Comparison of ENCODE assay signal across 9 mouse cellular contexts in the genomic region with DNA sequence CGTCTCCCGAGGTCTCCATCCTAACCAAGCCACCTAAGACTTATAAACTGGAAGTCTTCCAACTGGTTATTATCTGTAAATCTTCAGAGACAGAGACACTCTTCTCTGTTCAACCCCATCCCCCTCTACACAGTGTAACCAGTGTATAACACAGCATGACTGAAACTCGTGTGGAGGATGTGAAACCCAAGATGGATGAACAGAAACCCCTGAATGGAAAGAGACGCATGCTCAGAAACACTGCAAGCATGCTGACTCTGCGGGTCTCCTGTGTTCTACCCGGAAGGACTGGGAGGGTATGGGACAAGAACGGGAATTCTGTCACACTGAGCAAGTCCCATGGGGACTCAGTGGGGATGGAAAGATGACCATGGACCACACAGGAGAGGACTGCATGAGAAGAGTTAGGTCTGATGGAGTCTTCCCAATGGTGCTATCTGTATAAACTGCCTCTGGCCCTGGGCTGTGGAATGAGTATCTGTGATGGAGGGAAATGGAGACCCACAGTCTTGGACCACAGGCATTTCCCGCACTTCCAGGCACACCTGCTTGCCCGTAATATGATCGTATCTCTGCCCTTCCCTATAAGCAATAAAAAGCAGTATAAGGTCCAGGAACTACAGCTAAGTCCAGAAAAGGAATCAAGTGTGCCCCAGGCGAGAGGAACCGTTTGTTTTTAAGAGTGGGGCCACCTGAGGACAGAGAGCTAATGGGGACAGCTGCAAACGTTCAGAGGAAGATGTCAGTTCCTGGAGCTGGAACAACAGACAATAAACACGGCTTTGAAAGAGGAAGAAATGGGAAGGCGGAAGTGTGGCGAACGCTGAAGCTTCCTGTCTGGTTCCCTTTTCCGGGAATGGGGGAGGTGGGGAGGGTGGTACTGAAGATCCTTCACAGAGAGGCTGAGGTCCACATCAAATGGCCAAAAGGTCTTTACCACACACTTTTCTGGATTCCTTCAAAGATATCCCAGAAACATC. TPM values are rescaled to one million over a fixed set of nuclear protein-coding genes. Genes with fewer than 3 reads are reported as not detected.
DNase-seq lines count a peak whose midpoint lies in the region; ATAC-seq and TF ChIP-seq lines count a peak whose summit lies in the region.
"Had no signal": no experiment of that assay in that cellular context is flagged by ENCODE, and none has a peak within 500 bp of the region (broad histone marks: within the 10 kb centered on the region; RNA-seq: fewer than 3 reads in every experiment).

No protein-coding gene starts in this region.

- peak overlapping the region; percentile 52 for H3K27ac ChIP-seq in liver, adult 2 months (replicated peaks; ENCODE audit: insufficient read depth, low read depth, low read length)
- H3K27ac ChIP-seq in liver, embryonic 11.5 days (ENCODE audit: low read depth, low read length) = no peak overlapping the region
- H3K27ac ChIP-seq in spleen, adult 2 months (ENCODE audit: insufficient read depth, low read length) = peak overlapping the region; percentile 91
- no peak overlapping the region for H3K27ac ChIP-seq in forebrain, embryonic 11.5 days (ENCODE audit: low read depth, low read length)

- no peak overlapping the region for H3K4me3 ChIP-seq in liver, adult 2 months (ENCODE audit: insufficient read depth, low read depth, low read length)
- no peak overlapping the region for H3K4me3 ChIP-seq in liver, embryonic 11.5 days (ENCODE audit: low read depth, low read length)
- peak overlapping the region; percentile 17; the same call in 1 of the 2 replicates for H3K4me3 ChIP-seq in spleen, adult 2 months (ENCODE audit: extremely low read depth, insufficient read depth, insufficient read length)
- H3K4me3 ChIP-seq in forebrain, embryonic 11.5 days (ENCODE audit: low read depth, low read length) = no peak overlapping the region

- no peaks in the 10 kb centered on the region for H3K9me3 ChIP-seq in liver, embryonic 11.5 days (ENCODE audit: control insufficient read depth, low read length)
- no peaks in the 10 kb centered on the region for H3K9me3 ChIP-seq in forebrain, embryonic 11.5 days (ENCODE audit: control insufficient read depth, low read length)

- WGBS in liver, adult 2 months = 72% methylated on average over 18 of the region's 18 CpGs
- WGBS in liver, embryonic 11.5 days = 60% methylated on average over 18 of the region's 18 CpGs
- 17% methylated on average over 18 of the region's 18 CpGs for WGBS in spleen, adult 2 months
- 82% methylated on average over 18 of the region's 18 CpGs for WGBS in forebrain, embryonic 11.5 days

- no peak overlapping the region for H3K9ac ChIP-seq in liver, adult 2 months (ENCODE audit: low read depth, low read length)
- H3K9ac ChIP-seq in liver, embryonic 11.5 days (ENCODE audit: low read depth, low read length) = no peak overlapping the region
- no peak overlapping the region for H3K9ac ChIP-seq in forebrain, embryonic 11.5 days (ENCODE audit: low read length)

- TF ChIP-seq POLR2A in liver, adult 2 months (IDR thresholded peaks at IDR 0.05; ENCODE audit: extremely low read depth, insufficient read depth, low read length) = no peak
- peak; percentile 11; the same call in 1 of the 2 replicates for TF ChIP-seq POLR2A in spleen, adult 2 months (IDR thresholded peaks at IDR 0.05; ENCODE audit: low read depth, low read length)

- DNase-seq in liver, adult 2 months (ENCODE audit: extremely low read depth, low read depth, low spot score) = peak; percentile 44
- DNase-seq in liver, embryonic 11.5 days (ENCODE audit: low spot score) = no peak
- DNase-seq in heart, adult 9 months (ENCODE audit: low spot score in 2 of 2) = peak; percentile 76 to 86
- DNase-seq in kidney, postnatal 36 days = peak; percentile 39 to 40
- peak; percentile 49 to 76 for DNase-seq in spleen, adult 2 months (ENCODE audit: low read depth in 1 of 2, low spot score in 2 of 2)
- DNase-seq in left cerebral cortex, adult 11 months (ENCODE audit: low spot score) = no peak
- no peak for DNase-seq in forebrain, embryonic 11.5 days (ENCODE audit: low spot score)
- DNase-seq in ovary, postnatal 36 days (ENCODE audit: low spot score) = no peak

- H3K79me2 ChIP-seq in liver, adult 2 months (ENCODE audit: control insufficient read depth, insufficient read depth, low read length) = no peaks in the 10 kb centered on the region

- H3K27me3 ChIP-seq in liver, adult 2 months (ENCODE audit: control insufficient read depth, insufficient read depth, low read length) = no peaks in the 10 kb centered on the region; the same call in 1 of the 2 replicates
- no peaks in the 10 kb centered on the region for H3K27me3 ChIP-seq in liver, embryonic 11.5 days (replicated peaks; ENCODE audit: control insufficient read depth, insufficient read depth, low read length)
- no peaks in the 10 kb centered on the region for H3K27me3 ChIP-seq in spleen, adult 2 months (ENCODE audit: control insufficient read depth, insufficient read depth, low read length)
- H3K27me3 ChIP-seq in forebrain, embryonic 11.5 days (ENCODE audit: control insufficient read depth, insufficient read depth, low read length) = no peaks in the 10 kb centered on the region

- H3K36me3 ChIP-seq in liver, adult 2 months (ENCODE audit: control insufficient read depth, insufficient read depth, low read length) = no peaks in the 10 kb centered on the region
- H3K36me3 ChIP-seq in liver, embryonic 11.5 days (ENCODE audit: control insufficient read depth, insufficient read depth, low read length) = no peaks in the 10 kb centered on the region
- H3K36me3 ChIP-seq in spleen, adult 2 months (ENCODE audit: control insufficient read depth, insufficient read depth, low read length) = no peaks in the 10 kb centered on the region
- no peaks in the 10 kb centered on the region for H3K36me3 ChIP-seq in forebrain, embryonic 11.5 days (ENCODE audit: control insufficient read depth, insufficient read depth, low read length)

- H3K4me1 ChIP-seq in liver, adult 2 months (ENCODE audit: control insufficient read depth, insufficient read depth, low read length) = no peaks in the 10 kb centered on the region
- no peaks in the 10 kb centered on the region for H3K4me1 ChIP-seq in liver, embryonic 11.5 days (replicated peaks; ENCODE audit: control insufficient read depth, insufficient read depth, low read length)
- peaks cover 12% of the 10 kb centered on the region; the same call in 1 of the 2 replicates for H3K4me1 ChIP-seq in spleen, adult 2 months (ENCODE audit: control insufficient read depth, insufficient read depth, insufficient read length)
- H3K4me1 ChIP-seq in forebrain, embryonic 11.5 days (replicated peaks; ENCODE audit: control insufficient read depth, insufficient read depth, low read length) = no peaks in the 10 kb centered on the region

- ATAC-seq in liver, embryonic 11.5 days (replicated peaks; ENCODE audit: low FRiP score) = no peak
- no peak for ATAC-seq in forebrain, embryonic 11.5 days (replicated peaks; ENCODE audit: low FRiP score)

- H3K4me2 ChIP-seq in liver, embryonic 11.5 days = no peak overlapping the region
- H3K4me2 ChIP-seq in forebrain, embryonic 11.5 days (ENCODE audit: low read depth, low read length, severe bottlenecking) = no peak overlapping the region

- no peak for TF ChIP-seq CTCF in liver, adult 2 months (IDR thresholded peaks at IDR 0.05; ENCODE audit: low read depth, low read length)
- no peak for TF ChIP-seq CTCF in spleen, adult 2 months (IDR thresholded peaks at IDR 0.05; ENCODE audit: extremely low read depth, insufficient read depth, insufficient read length, insufficient replicate concordance)

RNA-seq across cellular contexts. Expression of a gene that starts 1.7 kb away (rescaled TPM):
- not detected in 2 replicates for total RNA-seq in liver, adult 2 months (2014; rRNA removed)
- polyA plus RNA-seq in liver, adult 2 months (2012; rRNA removed) = not detected in 2 replicates
- not detected in 2 replicates for polyA plus RNA-seq in liver, embryonic 11.5 days (2014; fragmentation: Nextera tagmentation; extraction: Ambion mirVana)
- polyA plus RNA-seq in spleen, adult 2 months (2012; rRNA removed) = not detected in 2 replicates
- 0.25 TPM in 1 of 2 replicates, not detected in the other for polyA plus RNA-seq in forebrain, embryonic 11.5 days (2014; fragmentation: Nextera tagmentation; extraction: Ambion mirVana)
- polyA plus RNA-seq: limb, embryonic 11.5 days had no signal

RNA-seq across cellular contexts. Expression of a gene that starts 8.0 kb away (rescaled TPM):
- total RNA-seq in liver, adult 2 months (2014; rRNA removed) = not detected in 2 replicates
- not detected in 2 replicates for polyA plus RNA-seq in liver, adult 2 months (2012; rRNA removed)
- polyA plus RNA-seq in liver, embryonic 11.5 days (2014; fragmentation: Nextera tagmentation; extraction: Ambion mirVana) = not detected in 2 replicates
- not detected in 2 replicates for polyA plus RNA-seq in spleen, adult 2 months (2012; rRNA removed)
- not detected in 2 replicates for polyA plus RNA-seq in forebrain, embryonic 11.5 days (2014; fragmentation: Nextera tagmentation; extraction: Ambion mirVana)
- polyA plus RNA-seq: limb, embryonic 11.5 days had no signal

RNA-seq across cellular contexts. Expression of a gene that starts 14.5 kb away (rescaled TPM):
- not detected in 2 replicates for total RNA-seq in liver, adult 2 months (2014; rRNA removed)
- polyA plus RNA-seq in liver, adult 2 months (2012; rRNA removed) = not detected in 2 replicates
- not detected in 2 replicates for polyA plus RNA-seq in liver, embryonic 11.5 days (2014; fragmentation: Nextera tagmentation; extraction: Ambion mirVana)
- not detected in 2 replicates for polyA plus RNA-seq in spleen, adult 2 months (2012; rRNA removed)
- not detected in 2 replicates for polyA plus RNA-seq in forebrain, embryonic 11.5 days (2014; fragmentation: Nextera tagmentation; extraction: Ambion mirVana)
- polyA plus RNA-seq: limb, embryonic 11.5 days had no signal

RNA-seq across cellular contexts. Expression of a gene that starts 31.8 kb away (rescaled TPM):
- total RNA-seq in liver, adult 2 months (2014; rRNA removed) = not detected in 2 replicates
- polyA plus RNA-seq in liver, adult 2 months (2012; rRNA removed) = not detected in 2 replicates
- not detected in 2 replicates for polyA plus RNA-seq in liver, embryonic 11.5 days (2014; fragmentation: Nextera tagmentation; extraction: Ambion mirVana)
- not detected in 2 replicates for polyA plus RNA-seq in spleen, adult 2 months (2012; rRNA removed)
- polyA plus RNA-seq in forebrain, embryonic 11.5 days (2014; fragmentation: Nextera tagmentation; extraction: Ambion mirVana) = not detected in 2 replicates
- polyA plus RNA-seq: limb, embryonic 11.5 days had no signal

RNA-seq across cellular contexts. Expression of a gene that starts 49.9 kb away (rescaled TPM):
- total RNA-seq in liver, adult 2 months (2014; rRNA removed) = 17.9 and 22.2 TPM in 2 replicates
- 18.0 and 21.9 TPM in 2 replicates for polyA plus RNA-seq in liver, adult 2 months (2012; rRNA removed)
- polyA plus RNA-seq in liver, embryonic 11.5 days (2014; fragmentation: Nextera tagmentation; extraction: Ambion mirVana) = 92.6 and 94.2 TPM in 2 replicates
- 26.6 and 28.9 TPM in 2 replicates for polyA plus RNA-seq in spleen, adult 2 months (2012; rRNA removed)
- polyA plus RNA-seq in forebrain, embryonic 11.5 days (2014; fragmentation: Nextera tagmentation; extraction: Ambion mirVana) = 138 and 152 TPM in 2 replicates

Comparison
In these comparisons a context has a peak if more than half of its experiments do, and no peak if none do; other contexts are left out.
1. DNase-seq: peak in liver, adult 2 months (single experiment), heart, adult 9 months (2 of 2), kidney, postnatal 36 days (2 of 2) and spleen, adult 2 months (2 of 2); none in liver, embryonic 11.5 days (single experiment), left cerebral cortex, adult 11 months (single experiment), forebrain, embryonic 11.5 days (single experiment) and ovary, postnatal 36 days (single experiment).
2. H3K27ac ChIP-seq: peak in liver, adult 2 months (single experiment) and spleen, adult 2 months (single experiment); none in liver, embryonic 11.5 days (single experiment) and forebrain, embryonic 11.5 days (single experiment).